Mouse (Mus musculus): ENCODE measurements around the gene G6pdx. TPM values are rescaled to one million over a fixed set of nuclear protein-coding genes. Genes with fewer than 3 reads are reported as not detected.

G6pdx gene
- polyA plus RNA-seq (2015; fragmentation: Nextera tagmentation; extraction: Ambion mirVana): 53.6 and 56.3 TPM in 2 replicates

- Histone ChIP-seq H3K27me3 (no peaks in the 10 kb centered on the region), H3K36me3 (ENCODE audit: poor library complexity, severe bottlenecking) (peaks cover 13% of the 10 kb centered on the region), H3K9ac (peak within 1 kb of the TSS; percentile 68), H3K4me1 (peaks cover 10% of the 10 kb centered on the region), H3K9me3 (replicated peaks) (no peaks in the 10 kb centered on the region), H3K4me2 (peak within 1 kb of the TSS; percentile 61), H3K4me3 (peak within 1 kb of the TSS; percentile 51), H3K27ac (peak within 1 kb of the TSS; percentile 72)
- 32% methylated on average over 24 of the region's 25 CpGs for WGBS
- peak; percentile 89 for ATAC-seq
Observed at GRCm38 (mm10) chrX:74428826-74429276, at the start of gene G6pdx. Gene G6pdx, minus strand, starts transcription at chrX:74429194.

GRCm38 (mm10) chrX:74452773-74453172 is 23.8 kb upstream of the G6pdx start:
- Histone ChIP-seq H3K27me3 (no peaks in the 10 kb centered on the region), H3K4me1 (no peaks in the 10 kb centered on the region), H3K4me3 (no peak overlapping the region), H3K27ac (no peak overlapping the region), H3K36me3 (ENCODE audit: poor library complexity, severe bottlenecking) (0 out of 2 replicates have a peak, but pooled peaks cover 6% of the 10 kb centered on the region), H3K9ac (no peak overlapping the region), H3K4me2 (no peak overlapping the region), H3K9me3 (replicated peaks) (no peaks in the 10 kb centered on the region)
- 7% methylated on average over 4 of the region's 4 CpGs for WGBS
- ATAC-seq: peak; percentile 75

- H3K4me2 ChIP-seq: no peak overlapping the region
- no peak overlapping the region for H3K27ac ChIP-seq
- H3K4me1 ChIP-seq: no peaks in the 10 kb centered on the region
- H3K4me3 ChIP-seq: no peak overlapping the region
- no peak overlapping the region for H3K9ac ChIP-seq
- H3K36me3 ChIP-seq (ENCODE audit: poor library complexity, severe bottlenecking): 0 out of 2 replicates have a peak, but pooled peaks cover 11% of the 10 kb centered on the region
- WGBS: 81% methylated on average over 4 of the region's 4 CpGs
- H3K9me3 ChIP-seq (replicated peaks): no peaks in the 10 kb centered on the region
- no peaks in the 10 kb centered on the region for H3K27me3 ChIP-seq
- no peak for ATAC-seq
Observed at GRCm38 (mm10) chrX:74451157-74451912, 22.3 kb upstream of the G6pdx start.

- Histone ChIP-seq H3K27me3 (no peaks in the 10 kb centered on the region), H3K36me3 (ENCODE audit: poor library complexity, severe bottlenecking) (peaks cover 18% of the 10 kb centered on the region), H3K9ac (peak overlapping the region; percentile 68), H3K9me3 (replicated peaks) (no peaks in the 10 kb centered on the region), H3K27ac (peak overlapping the region; percentile 72), H3K4me3 (peak overlapping the region; percentile 51), H3K4me2 (peak overlapping the region; percentile 61), H3K4me1 (peaks cover 10% of the 10 kb centered on the region)
- WGBS: 24% methylated on average over 22 of the region's 22 CpGs
- ATAC-seq: peak; percentile 68
Observed at GRCm38 (mm10) chrX:74429290-74429821, 362 bp upstream of the G6pdx start.

- Histone ChIP-seq H3K4me3 (peak overlapping the region; percentile 51), H3K36me3 (ENCODE audit: poor library complexity, severe bottlenecking) (peaks cover 9% of the 10 kb centered on the region), H3K27me3 (no peaks in the 10 kb centered on the region), H3K4me1 (peaks cover 10% of the 10 kb centered on the region), H3K27ac (peak overlapping the region; percentile 72; the same call in 1 of the 2 replicates), H3K4me2 (peak overlapping the region; percentile 61), H3K9me3 (replicated peaks) (no peaks in the 10 kb centered on the region), H3K9ac (peak overlapping the region; percentile 68)
- 33% methylated on average over 35 of the region's 35 CpGs for WGBS
- peak; percentile 38 for ATAC-seq
Observed at GRCm38 (mm10) chrX:74428146-74428825, 708 bp downstream of the G6pdx start.

- H3K36me3 ChIP-seq (ENCODE audit: poor library complexity, severe bottlenecking): peaks cover 3% of the 10 kb centered on the region; the same call in 1 of the 2 replicates
- H3K4me1 ChIP-seq: peaks cover 10% of the 10 kb centered on the region
- ATAC-seq: no peak
- no peak overlapping the region for H3K4me2 ChIP-seq
- 79% methylated on average over 3 of the region's 3 CpGs for WGBS
- H3K9ac ChIP-seq: no peak overlapping the region
- H3K4me3 ChIP-seq: no peak overlapping the region
- H3K9me3 ChIP-seq (replicated peaks): no peaks in the 10 kb centered on the region
- no peaks in the 10 kb centered on the region for H3K27me3 ChIP-seq
- no peak overlapping the region for H3K27ac ChIP-seq
Observed at GRCm38 (mm10) chrX:74427116-74427515, 1.9 kb downstream of the G6pdx start.

GRCm38 (mm10) chrX:74426256-74426655 is 2.7 kb downstream of the G6pdx start:
- no peaks in the 10 kb centered on the region for H3K9me3 ChIP-seq (replicated peaks)
- no peaks in the 10 kb centered on the region for H3K27me3 ChIP-seq
- H3K27ac ChIP-seq: no peak overlapping the region
- H3K4me1 ChIP-seq: peaks cover 10% of the 10 kb centered on the region
- no peak for ATAC-seq
- no peak overlapping the region for H3K4me2 ChIP-seq
- peaks cover 3% of the 10 kb centered on the region; the same call in 1 of the 2 replicates for H3K36me3 ChIP-seq (ENCODE audit: poor library complexity, severe bottlenecking)
- WGBS: 60% methylated on average over 1 of the region's 1 CpGs
- no peak overlapping the region for H3K9ac ChIP-seq
- H3K4me3 ChIP-seq: no peak overlapping the region

GRCm38 (mm10) chrX:74425195-74425594 is 3.8 kb downstream of the G6pdx start:
- no peak overlapping the region for H3K4me3 ChIP-seq
- peaks cover 9% of the 10 kb centered on the region for H3K4me1 ChIP-seq
- H3K9me3 ChIP-seq (replicated peaks): no peaks in the 10 kb centered on the region
- H3K36me3 ChIP-seq (ENCODE audit: poor library complexity, severe bottlenecking): peaks cover 3% of the 10 kb centered on the region; the same call in 1 of the 2 replicates
- no peak for ATAC-seq
- H3K27ac ChIP-seq: no peak overlapping the region
- no peak overlapping the region for H3K4me2 ChIP-seq
- H3K27me3 ChIP-seq: no peaks in the 10 kb centered on the region
- H3K9ac ChIP-seq: no peak overlapping the region
- 93% methylated on average over 4 of the region's 4 CpGs for WGBS

- Histone ChIP-seq H3K4me3 (no peak overlapping the region), H3K9me3 (replicated peaks) (no peaks in the 10 kb centered on the region), H3K36me3 (ENCODE audit: poor library complexity, severe bottlenecking) (peaks cover 3% of the 10 kb centered on the region; the same call in 1 of the 2 replicates), H3K27me3 (no peaks in the 10 kb centered on the region), H3K9ac (no peak overlapping the region), H3K4me1 (peaks cover 5% of the 10 kb centered on the region; the same call in 1 of the 2 replicates), H3K4me2 (no peak overlapping the region), H3K27ac (no peak overlapping the region)
- ATAC-seq: no peak
Observed at GRCm38 (mm10) chrX:74424443-74424842, 4.6 kb downstream of the G6pdx start.

GRCm38 (mm10) chrX:74413377-74413776 is 15.6 kb downstream of the G6pdx start:
- no peaks in the 10 kb centered on the region for H3K9me3 ChIP-seq (replicated peaks)
- ATAC-seq: peak; percentile 87
- no peak overlapping the region for H3K9ac ChIP-seq
- H3K36me3 ChIP-seq (ENCODE audit: poor library complexity, severe bottlenecking): peaks cover 8% of the 10 kb centered on the region; the same call in 1 of the 2 replicates
- H3K4me2 ChIP-seq: no peak overlapping the region
- no peak overlapping the region for H3K4me3 ChIP-seq
- H3K27ac ChIP-seq: no peak overlapping the region
- H3K27me3 ChIP-seq: no peaks in the 10 kb centered on the region
- no peaks in the 10 kb centered on the region for H3K4me1 ChIP-seq

GRCm38 (mm10) chrX:74408340-74408739 is 20.7 kb downstream of the G6pdx start:
- Histone ChIP-seq H3K4me1 (no peaks in the 10 kb centered on the region), H3K9ac (no peak overlapping the region), H3K27me3 (no peaks in the 10 kb centered on the region), H3K9me3 (replicated peaks) (no peaks in the 10 kb centered on the region), H3K4me3 (no peak overlapping the region), H3K4me2 (no peak overlapping the region), H3K27ac (no peak overlapping the region), H3K36me3 (ENCODE audit: poor library complexity, severe bottlenecking) (peaks cover 8% of the 10 kb centered on the region; the same call in 1 of the 2 replicates)
- ATAC-seq: no peak
- 41% methylated on average over 2 of the region's 2 CpGs for WGBS

- Histone ChIP-seq H3K4me1 (no peaks in the 10 kb centered on the region), H3K9ac (no peak overlapping the region), H3K9me3 (replicated peaks) (0 out of 2 replicates have a peak, but pooled peaks cover 3% of the 10 kb centered on the region), H3K4me2 (no peak overlapping the region), H3K27ac (no peak overlapping the region), H3K27me3 (no peaks in the 10 kb centered on the region), H3K4me3 (no peak overlapping the region), H3K36me3 (ENCODE audit: poor library complexity, severe bottlenecking) (no peaks in the 10 kb centered on the region)
- WGBS: 84% methylated on average over 3 of the region's 3 CpGs
- no peak for ATAC-seq
Observed at GRCm38 (mm10) chrX:74400136-74400535, 28.9 kb downstream of the G6pdx start.

All from forebrain, embryonic 13.5 days (tissue).